Mouse (Mus musculus): ENCODE results near the gene Podxl2.

GRCm38 (mm10) chr6:88914799-88915198 is 40.0 kb upstream of the Podxl2 start:
- TF ChIP-seq CTCF (IDR thresholded peaks at IDR 0.05; ENCODE audit: low read depth) (no peak), EP300 (IDR thresholded peaks at IDR 0.05; ENCODE audit: low read depth) (no peak)

Measured in liver, postnatal 0 days (tissue).